Mouse (Mus musculus) spleen, postnatal 4 days (tissue): Measurements from ENCODE around the gene Dkk2.
"Not testable (repeated sequence)": the region's sequence is repeated elsewhere in the genome, so short reads cannot be mapped to it uniquely, and the experiment has no call there.

Experiments used
- DNase-seq, 2 experiments: peaks; one replicate each; pipeline ENCODE4 v3.0.0; 2022; ENCODE audit warnings: low spot score in 2 of 2

Gene Dkk2

GRCm38 (mm10) chr3:132085112-132085822 lies at the start of gene Dkk2:
Dkk2 (plus strand) TSS chr3:132085292.
- no peak for DNase-seq

GRCm38 (mm10) chr3:132036704-132037103 lies 48.4 kb upstream of the Dkk2 start:
- DNase-seq = no peak

- no peak for DNase-seq
Measured at GRCm38 (mm10) chr3:132037670-132038069, 47.4 kb upstream of the Dkk2 start.

GRCm38 (mm10) chr3:132040066-132040465 lies 45.0 kb upstream of the Dkk2 start:
- no peak for DNase-seq

GRCm38 (mm10) chr3:132050884-132051457 lies 34.1 kb upstream of the Dkk2 start:
- no peak for DNase-seq

GRCm38 (mm10) chr3:132062816-132063215 lies 22.3 kb upstream of the Dkk2 start:
- DNase-seq = not testable (repeated sequence)

- no peak for DNase-seq
Measured at GRCm38 (mm10) chr3:132063374-132063773, 21.7 kb upstream of the Dkk2 start.

GRCm38 (mm10) chr3:132063966-132064365 lies 21.1 kb upstream of the Dkk2 start:
- DNase-seq = no peak

GRCm38 (mm10) chr3:132064920-132065319 lies 20.2 kb upstream of the Dkk2 start:
- DNase-seq = no peak

GRCm38 (mm10) chr3:132070949-132071348 lies 14.1 kb upstream of the Dkk2 start:
- no peak for DNase-seq

- no peak for DNase-seq
Measured at GRCm38 (mm10) chr3:132084018-132084417, 1.1 kb upstream of the Dkk2 start.

GRCm38 (mm10) chr3:132084680-132085079 lies 412 bp upstream of the Dkk2 start:
- no peak for DNase-seq

- DNase-seq = no peak
Measured at GRCm38 (mm10) chr3:132085823-132086350, 795 bp downstream of the Dkk2 start.

GRCm38 (mm10) chr3:132086461-132086860 lies 1.4 kb downstream of the Dkk2 start:
- DNase-seq = no peak

- peak in 1 of 2 experiments; percentile 12 for DNase-seq
Measured at GRCm38 (mm10) chr3:132087011-132087486, 2.0 kb downstream of the Dkk2 start.

- no peak for DNase-seq
Measured at GRCm38 (mm10) chr3:132092983-132093382, 7.9 kb downstream of the Dkk2 start.

GRCm38 (mm10) chr3:132096296-132096695 lies 11.2 kb downstream of the Dkk2 start:
- no peak for DNase-seq

- DNase-seq = no peak
Measured at GRCm38 (mm10) chr3:132100746-132101145, 15.7 kb downstream of the Dkk2 start.

- no peak for DNase-seq
Measured at GRCm38 (mm10) chr3:132103020-132103419, 17.9 kb downstream of the Dkk2 start.

- DNase-seq = no peak
Measured at GRCm38 (mm10) chr3:132103454-132103853, 18.4 kb downstream of the Dkk2 start.

GRCm38 (mm10) chr3:132115772-132116511 lies 30.9 kb downstream of the Dkk2 start:
- DNase-seq = no peak

GRCm38 (mm10) chr3:132121344-132121743 lies 36.3 kb downstream of the Dkk2 start:
- no peak for DNase-seq
